Mouse (Mus musculus): Measurements from ENCODE around the gene Six1.

- TF ChIP-seq EP300 (IDR thresholded peaks at IDR 0.05) (no peak), CTCF (IDR thresholded peaks at IDR 0.05) (no peak)
These were observed 9.3 kb downstream of the Six1 start for GRCm38 (mm10) chr12:73044221-73045045.

Data from lung, postnatal 0 days (tissue).